Mouse (Mus musculus): ENCODE measurements around the gene Atf4. TPM values are rescaled to one million over a fixed set of nuclear protein-coding genes. Genes with fewer than 3 reads are reported as not detected.

The Atf4 gene
- total and polyA plus RNA-seq, 3 experiments: 85.1 to 444 (median 351) TPM

DNA sequence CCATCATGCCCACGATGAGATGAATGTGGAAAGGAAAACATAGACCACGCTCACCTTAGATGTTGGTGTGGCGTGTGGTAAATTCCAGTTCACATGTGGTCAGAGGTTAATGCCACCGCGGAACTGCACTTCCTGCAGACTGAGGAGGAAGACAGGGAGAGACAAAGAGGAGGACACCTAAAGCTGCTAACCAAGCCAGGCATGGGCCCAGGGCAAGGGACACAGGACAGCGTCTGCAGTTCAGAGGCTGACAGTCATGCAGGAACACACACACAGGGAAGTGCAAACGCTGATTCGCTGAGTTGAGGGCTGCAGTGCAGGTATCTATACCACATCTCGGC, 38.5 kb upstream of the Atf4 start:
- H3K27me3 ChIP-seq (ENCODE audit: control insufficient read depth in 1 of 2, insufficient read depth in 2 of 2, low read length in 2 of 2): no peaks in the 10 kb centered on the region; a peak in 2 of 4 replicates
- no peak overlapping the region for H3K4me3 ChIP-seq (ENCODE audit: control insufficient read depth in 1 of 2, insufficient read depth in 1 of 2, low read depth in 2 of 2, low read length in 2 of 2)
- no peaks in the 10 kb centered on the region for H3K36me3 ChIP-seq (ENCODE audit: control insufficient read depth in 1 of 2, insufficient read depth in 2 of 2, low read length in 2 of 2)
- no peaks in the 10 kb centered on the region for H3K9me3 ChIP-seq (replicated peaks; ENCODE audit: insufficient read depth, low read length)
- DNase-seq (ENCODE audit: low read depth, low spot score): no peak
- H3K27ac ChIP-seq (ENCODE audit: control insufficient read depth, low read depth, low read length): no peak overlapping the region
- H3K79me2 ChIP-seq (ENCODE audit: control insufficient read depth, insufficient read depth, low read length, poor library complexity): no peaks in the 10 kb centered on the region
- no peak for TF ChIP-seq MAFK (IDR thresholded peaks at IDR 0.05; ENCODE audit: borderline replicate concordance, low read depth, low read length)
- TF ChIP-seq NELFE (IDR thresholded peaks at IDR 0.05; ENCODE audit: low read depth, low read length): no peak
- TF ChIP-seq SMC3 (IDR thresholded peaks at IDR 0.05; ENCODE audit: low read depth, low read length): no peak
- TF ChIP-seq GATA1 (IDR thresholded peaks at IDR 0.05; ENCODE audit: low read depth, low read length): no peak
- H3K9ac ChIP-seq (ENCODE audit: control insufficient read depth, low read depth, low read length, poor library complexity, severe bottlenecking): no peak overlapping the region
- H3K4me1 ChIP-seq (ENCODE audit: control insufficient read depth in 1 of 2, insufficient read depth in 2 of 2, low read length in 2 of 2): 0 out of 4 replicates have a peak, but pooled peaks cover 0 to 6% of the 10 kb centered on the region in 2 experiments

DNA sequence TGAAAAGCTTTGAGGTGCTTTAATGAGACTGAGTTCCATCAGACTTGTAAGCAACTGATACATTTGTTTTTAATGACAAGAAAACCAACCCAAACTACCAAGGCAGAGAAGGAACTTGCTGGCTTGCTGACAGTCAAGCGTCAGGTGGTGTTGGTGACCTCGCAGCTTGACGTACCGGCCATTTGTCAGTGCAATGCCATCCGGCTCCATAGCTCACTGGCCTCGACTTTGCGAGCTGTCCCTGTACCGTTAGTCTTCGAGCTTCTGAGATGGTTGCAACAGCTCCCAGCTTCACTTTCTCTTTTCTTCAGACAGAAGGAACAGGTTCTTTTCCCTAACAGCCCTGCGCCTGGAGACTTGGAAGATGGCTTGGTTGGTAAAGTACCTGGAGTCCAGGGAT, 37.5 kb upstream of the Atf4 start:
- Histone ChIP-seq H3K27me3 (ENCODE audit: control insufficient read depth in 1 of 2, insufficient read depth in 2 of 2, low read length in 2 of 2) (no peaks in the 10 kb centered on the region; a peak in 2 of 4 replicates), H3K9me3 (replicated peaks; ENCODE audit: insufficient read depth, low read length) (no peaks in the 10 kb centered on the region), H3K9ac (ENCODE audit: control insufficient read depth, low read depth, low read length, poor library complexity, severe bottlenecking) (no peak overlapping the region), H3K4me1 (ENCODE audit: control insufficient read depth in 1 of 2, insufficient read depth in 2 of 2, low read length in 2 of 2) (0 out of 4 replicates have a peak, but pooled peaks cover 0 to 6% of the 10 kb centered on the region in 2 experiments), H3K4me3 (ENCODE audit: control insufficient read depth in 1 of 2, insufficient read depth in 1 of 2, low read depth in 2 of 2, low read length in 2 of 2) (no peak overlapping the region), H3K79me2 (ENCODE audit: control insufficient read depth, insufficient read depth, low read length, poor library complexity) (no peaks in the 10 kb centered on the region), H3K36me3 (ENCODE audit: control insufficient read depth in 1 of 2, insufficient read depth in 2 of 2, low read length in 2 of 2) (no peaks in the 10 kb centered on the region), H3K27ac (ENCODE audit: control insufficient read depth, low read depth, low read length) (no peak overlapping the region)
- DNase-seq (ENCODE audit: low read depth, low spot score): no peak
- no peak for TF ChIP-seq MAFK (IDR thresholded peaks at IDR 0.05; ENCODE audit: borderline replicate concordance, low read depth, low read length)
- no peak for TF ChIP-seq POLR2A (IDR thresholded peaks at IDR 0.05; ENCODE audit: control insufficient read depth in 1 of 2, insufficient read depth in 1 of 2, low read depth in 1 of 2, low read length in 2 of 2, poor library complexity in 1 of 2)
- no peak for TF ChIP-seq SIN3A (IDR thresholded peaks at IDR 0.05; ENCODE audit: low read length)
- no peak for TF ChIP-seq CTCF (IDR thresholded peaks at IDR 0.05 in 2 of 3, conservative IDR thresholded peaks at IDR 0.05 in 1 of 3; ENCODE audit: control insufficient read depth in 1 of 3, insufficient read depth in 1 of 3, low read depth in 2 of 3, low read length in 3 of 3, poor library complexity in 1 of 3, severe bottlenecking in 1 of 3)
- TF ChIP-seq POLR2AphosphoS2 (IDR thresholded peaks at IDR 0.05; ENCODE audit: low read length): no peak
- TF ChIP-seq ZKSCAN1 (IDR thresholded peaks at IDR 0.05; ENCODE audit: low read depth, low read length): no peak
- TF ChIP-seq ELF1 (IDR thresholded peaks at IDR 0.05; ENCODE audit: low read depth, low read length): no peak
- TF ChIP-seq EP300 (IDR thresholded peaks at IDR 0.05; ENCODE audit: low read depth in 1 of 2, low read length in 2 of 2): no peak
- no peak for TF ChIP-seq TBP (IDR thresholded peaks at IDR 0.05; ENCODE audit: low read depth, low read length)
- no peak for TF ChIP-seq RAD21 (IDR thresholded peaks at IDR 0.05; ENCODE audit: low read depth, low read length)
- no peak for TF ChIP-seq MYC (IDR thresholded peaks at IDR 0.05; ENCODE audit: low read depth, low read length)
- no peak for TF ChIP-seq TCF12 (IDR thresholded peaks at IDR 0.05; ENCODE audit: low read depth, low read length)
- TF ChIP-seq ZC3H11A (IDR thresholded peaks at IDR 0.05; ENCODE audit: low read depth, low read length): no peak
- TF ChIP-seq ZNF384 (IDR thresholded peaks at IDR 0.05; ENCODE audit: low read depth, low read length): no peak
- no peak for TF ChIP-seq TAL1 (IDR thresholded peaks at IDR 0.05; ENCODE audit: low read length)
- TF ChIP-seq NELFE (IDR thresholded peaks at IDR 0.05; ENCODE audit: low read depth, low read length): no peak
- no peak for TF ChIP-seq ETS1 (IDR thresholded peaks at IDR 0.05; ENCODE audit: low read depth, low read length)
- no peak for TF ChIP-seq MXI1 (IDR thresholded peaks at IDR 0.05; ENCODE audit: low read depth, low read length)
- TF ChIP-seq SMC3 (IDR thresholded peaks at IDR 0.05; ENCODE audit: low read depth, low read length): no peak
- TF ChIP-seq BHLHE40 (IDR thresholded peaks at IDR 0.05; ENCODE audit: borderline replicate concordance, low read depth, low read length): no peak
